Mouse (Mus musculus) embryonic fibroblast, embryonic 13.5 days (primary cell): ENCODE data around the gene Slc35g3. TPM values are rescaled to one million over a fixed set of nuclear protein-coding genes. Genes with fewer than 3 reads are reported as not detected.

Source experiments
- H3K27ac ChIP-seq: 2 replicates; pipeline ENCODE4 v1.5.1; 2012; ENCODE audit warnings: low read length, control low read depth, inconsistent platforms; ENCODE audit not compliant: insufficient read depth
- H3K4me1 ChIP-seq: 2 replicates; pipeline ENCODE4 v1.6.1; 2011; ENCODE audit warnings: low read length; ENCODE audit not compliant: control insufficient read depth, insufficient read depth
- H3K4me3 ChIP-seq: 2 replicates; pipeline ENCODE4 v1.5.1; 2011; ENCODE audit warnings: mild to moderate bottlenecking, control low read depth, low read length; ENCODE audit not compliant: insufficient read depth
- CTCF ChIP-seq: IDR thresholded peaks from 2 replicates; pipeline ENCODE4 v1.5.1; 2011; ENCODE audit warnings: mild to moderate bottlenecking, control low read depth, low read length, moderate library complexity, borderline replicate concordance; ENCODE audit not compliant: insufficient read depth
- POLR2A ChIP-seq: IDR thresholded peaks from 2 replicates; pipeline ENCODE4 v1.6.1; 2011; ENCODE audit warnings: low read depth, mild to moderate bottlenecking, control low read depth, low read length, moderate library complexity
- polyA plus RNA-seq: library from polyadenylated mRNA; stranded (reverse); fragments of >200 nt; gene quantifications from 2 replicates; pipeline ENCODE4 v1.2.4, GENCODE M21; 2011; ENCODE audit warnings: low read depth; ENCODE audit not compliant: missing spikeins, insufficient read length

The Slc35g3 gene
- polyA plus RNA-seq, 1 experiment, result not detected

GRCm38 (mm10) chr11:69800392-69801197, 38.8 kb upstream of the Slc35g3 start:
- peaks cover 7% of the 10 kb centered on the region for H3K4me1 ChIP-seq

GRCm38 (mm10) chr11:69800138-69800391, 38.3 kb upstream of the Slc35g3 start:
- TF ChIP-seq POLR2A (no peak), CTCF (no peak)
- Histone ChIP-seq H3K4me1 (peaks cover 7% of the 10 kb centered on the region), H3K4me3 (no peak overlapping the region), H3K27ac (no peak overlapping the region)

More at GRCm38 (mm10) chr11:69800392-69801197, 38.8 kb upstream of the Slc35g3 start:
- H3K4me3 ChIP-seq, result 0 out of 2 replicates have a peak overlapping the region, but pooled peaks have one; percentile 2
- no peak for TF ChIP-seq CTCF
- TF ChIP-seq POLR2A, result no peak
- no peak overlapping the region for H3K27ac ChIP-seq

GRCm38 (mm10) chr11:69799394-69800137, 37.8 kb upstream of the Slc35g3 start:
- peaks cover 7% of the 10 kb centered on the region for H3K4me1 ChIP-seq
- no peak overlapping the region for H3K27ac ChIP-seq
- H3K4me3 ChIP-seq, result no peak overlapping the region
- no peak for TF ChIP-seq CTCF
- no peak for TF ChIP-seq POLR2A

- TF ChIP-seq POLR2A, result no peak
- TF ChIP-seq CTCF, result no peak
- H3K27ac ChIP-seq, result no peak overlapping the region
- no peak overlapping the region for H3K4me3 ChIP-seq
- peaks cover 5% of the 10 kb centered on the region for H3K4me1 ChIP-seq
These were observed 36.2 kb upstream of the Slc35g3 start for GRCm38 (mm10) chr11:69797924-69798323.

GRCm38 (mm10) chr11:69795983-69796435, 34.2 kb upstream of the Slc35g3 start:
- no peak overlapping the region for H3K27ac ChIP-seq
- TF ChIP-seq POLR2A (no peak), CTCF (no peak)
- peak overlapping the region; percentile 67; the same call in 1 of the 2 replicates for H3K4me3 ChIP-seq
- H3K4me1 ChIP-seq, result peaks cover 5% of the 10 kb centered on the region

- Histone ChIP-seq H3K27ac (no peak within 1 kb of the TSS), H3K4me3 (peak within 1 kb of the TSS; percentile 67), H3K4me1 (peaks cover 4% of the 10 kb centered on the region)
- TF ChIP-seq POLR2A (peak; percentile 83), CTCF (no peak)
These were observed 33.6 kb upstream of the Slc35g3 start, which contains the start of gene Chrnb1 for GRCm38 (mm10) chr11:69795168-69795982. Chrnb1 (minus strand) TSS chr11:69795943.

- Histone ChIP-seq H3K27ac (no peak overlapping the region), H3K4me1 (no peaks in the 10 kb centered on the region), H3K4me3 (no peak overlapping the region)
- TF ChIP-seq POLR2A, result no peak
- no peak for TF ChIP-seq CTCF
These were observed 31.7 kb upstream of the Slc35g3 start for GRCm38 (mm10) chr11:69793429-69793828.

GRCm38 (mm10) chr11:69791420-69791819, 29.7 kb upstream of the Slc35g3 start:
- H3K4me1 ChIP-seq, result no peaks in the 10 kb centered on the region
- H3K27ac ChIP-seq, result no peak overlapping the region
- H3K4me3 ChIP-seq, result no peak overlapping the region
- TF ChIP-seq CTCF (no peak), POLR2A (no peak)

- H3K27ac ChIP-seq, result no peak overlapping the region
- no peak for TF ChIP-seq POLR2A
- TF ChIP-seq CTCF, result no peak
- no peaks in the 10 kb centered on the region for H3K4me1 ChIP-seq
- H3K4me3 ChIP-seq, result no peak overlapping the region
These were observed 27.7 kb upstream of the Slc35g3 start for GRCm38 (mm10) chr11:69789431-69789830.
